Mouse (Mus musculus) midbrain, embryonic 16.5 days (tissue): Measurements from ENCODE around the gene Rtn4ip1. TPM values are rescaled to one million over a fixed set of nuclear protein-coding genes. Genes with fewer than 3 reads are reported as not detected.
"Not testable (repeated sequence)": the region's sequence is repeated elsewhere in the genome, so short reads cannot be mapped to it uniquely, and the experiment has no call there.

Experiments used
- ATAC-seq: fragments of 200-750 bp; cut with Nextera tagmentation; 2 replicates; pipeline ENCODE4 v1.8.0; 2017; ENCODE audit warnings: moderate TSS enrichment
- H3K27ac ChIP-seq: fragments of 300-500 bp; sonication (generic); 2 replicates; pipeline ENCODE4 v1.5.1; 2014; ENCODE audit warnings: mild to moderate bottlenecking, low read length, mixed read lengths
- H3K27me3 ChIP-seq: fragments of 300-500 bp; sonication (generic); 2 replicates; pipeline ENCODE4 v1.6.1; 2014; ENCODE audit warnings: low read depth, low read length, mixed read lengths; ENCODE audit not compliant: control insufficient read depth, insufficient read depth
- H3K36me3 ChIP-seq: fragments of 300-500 bp; sonication (generic); 2 replicates; pipeline ENCODE4 v1.6.1; 2014; ENCODE audit warnings: mild to moderate bottlenecking, low read length, moderate library complexity, mixed read lengths; ENCODE audit not compliant: control insufficient read depth, insufficient read depth
- H3K4me1 ChIP-seq: fragments of 300-500 bp; sonication (generic); 2 replicates; pipeline ENCODE4 v1.6.1; 2014; ENCODE audit warnings: mild to moderate bottlenecking, low read length, mixed read lengths; ENCODE audit not compliant: control insufficient read depth, insufficient read depth
- H3K4me2 ChIP-seq: fragments of 300-500 bp; sonication (generic); 2 replicates; pipeline ENCODE4 v1.6.1; 2014; ENCODE audit warnings: mild to moderate bottlenecking, low read length, mixed read lengths
- H3K4me3 ChIP-seq: fragments of 300-500 bp; sonication (generic); 2 replicates; pipeline ENCODE4 v1.5.1; 2014; ENCODE audit warnings: low read depth, mild to moderate bottlenecking, low read length, moderate library complexity, mixed read lengths
- H3K9ac ChIP-seq: fragments of 300-500 bp; sonication (generic); 2 replicates; pipeline ENCODE4 v1.6.1; 2014; ENCODE audit warnings: low read depth, low read length, mixed read lengths
- H3K9me3 ChIP-seq: fragments of 300-500 bp; sonication (generic); replicated peaks from 2 replicates; pipeline ENCODE4 v1.6.1; 2014; ENCODE audit warnings: mild to moderate bottlenecking, low read length, mixed read lengths; ENCODE audit not compliant: control insufficient read depth, poor library complexity, severe bottlenecking
- WGBS: fragments of 180-500 bp; shearing (Covaris S2); extraction: QIAGEN DNeasy Blood & Tissue Kit; methylation state at CpG from one replicate; pipeline ENCODE4 v1.1.7; 2014; 5-methylcytosine and 5-hydroxymethylcytosine counted together
- polyA plus RNA-seq: library from polyadenylated mRNA; unstranded; fragments of >200 nt; fragmentation: Nextera tagmentation; extraction: Ambion mirVana; gene quantifications from 2 replicates; pipeline ENCODE4 v1.2.1, GENCODE M21; 2015

Gene Rtn4ip1
- polyA plus RNA-seq, 1 experiment from 2014 or later: 15.1 TPM

GRCm38 (mm10) chr10:43964943-43965342, 63.3 kb downstream of the Rtn4ip1 start:
- no peaks in the 10 kb centered on the region for H3K4me1 ChIP-seq
- no peak overlapping the region for H3K27ac ChIP-seq
- H3K36me3 ChIP-seq: no peaks in the 10 kb centered on the region
- no peak overlapping the region for H3K4me2 ChIP-seq
- no peaks in the 10 kb centered on the region for H3K27me3 ChIP-seq
- H3K9me3 ChIP-seq: no peaks in the 10 kb centered on the region
- H3K9ac ChIP-seq: no peak overlapping the region
- WGBS: 54% methylated on average over 2 of the region's 2 CpGs
- ATAC-seq: no peak
- no peak overlapping the region for H3K4me3 ChIP-seq

- H3K4me1 ChIP-seq: no peaks in the 10 kb centered on the region
Observed at GRCm38 (mm10) chr10:43973244-43973643, 71.6 kb downstream of the Rtn4ip1 start.

DNA sequence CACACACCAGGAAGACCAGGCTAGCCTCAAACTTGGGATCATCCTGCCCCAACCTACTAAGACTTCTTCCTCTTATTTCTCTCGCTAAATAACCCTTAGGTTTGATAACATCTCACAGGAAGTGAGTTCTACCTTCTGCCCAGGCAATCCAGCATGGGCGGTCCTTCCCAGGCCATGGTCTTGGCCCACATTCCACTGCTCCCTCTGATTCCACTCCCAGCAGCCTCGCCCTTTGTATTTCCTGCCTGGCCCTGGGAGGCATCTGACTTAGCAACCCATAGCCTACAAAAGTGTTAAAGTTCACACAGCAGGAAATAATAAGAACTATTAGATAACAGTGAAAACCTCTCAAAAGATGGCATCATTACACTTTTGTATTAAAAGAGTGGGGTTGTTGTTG, 75.7 kb downstream of the Rtn4ip1 start:
- H3K27ac ChIP-seq: no peak overlapping the region
- H3K4me2 ChIP-seq: no peak overlapping the region
- ATAC-seq: no peak
- H3K9ac ChIP-seq: no peak overlapping the region
- no peaks in the 10 kb centered on the region for H3K4me1 ChIP-seq
- no peaks in the 10 kb centered on the region for H3K36me3 ChIP-seq
- H3K4me3 ChIP-seq: no peak overlapping the region
- no peaks in the 10 kb centered on the region for H3K9me3 ChIP-seq
- H3K27me3 ChIP-seq: no peaks in the 10 kb centered on the region
- WGBS: 83% methylated on average over 3 of the region's 3 CpGs

More at GRCm38 (mm10) chr10:43973244-43973643, 71.6 kb downstream of the Rtn4ip1 start:
- Histone ChIP-seq H3K27me3 (no peaks in the 10 kb centered on the region), H3K36me3 (no peaks in the 10 kb centered on the region), H3K27ac (no peak overlapping the region), H3K9ac (no peak overlapping the region), H3K4me3 (no peak overlapping the region), H3K4me2 (no peak overlapping the region), H3K9me3 (no peaks in the 10 kb centered on the region)
- no peak for ATAC-seq
- WGBS: 50% methylated on average over 2 of the region's 2 CpGs

- no peak overlapping the region for H3K9ac ChIP-seq
- H3K4me3 ChIP-seq: no peak overlapping the region
- H3K27me3 ChIP-seq: no peaks in the 10 kb centered on the region
- H3K27ac ChIP-seq: no peak overlapping the region
- 88% methylated on average over 1 of the region's 1 CpGs for WGBS
- ATAC-seq: no peak
- H3K4me2 ChIP-seq: no peak overlapping the region
- no peaks in the 10 kb centered on the region for H3K9me3 ChIP-seq
- no peaks in the 10 kb centered on the region for H3K4me1 ChIP-seq
- H3K36me3 ChIP-seq: no peaks in the 10 kb centered on the region
Observed at GRCm38 (mm10) chr10:43980080-43980479, 78.5 kb downstream of the Rtn4ip1 start.

DNA sequence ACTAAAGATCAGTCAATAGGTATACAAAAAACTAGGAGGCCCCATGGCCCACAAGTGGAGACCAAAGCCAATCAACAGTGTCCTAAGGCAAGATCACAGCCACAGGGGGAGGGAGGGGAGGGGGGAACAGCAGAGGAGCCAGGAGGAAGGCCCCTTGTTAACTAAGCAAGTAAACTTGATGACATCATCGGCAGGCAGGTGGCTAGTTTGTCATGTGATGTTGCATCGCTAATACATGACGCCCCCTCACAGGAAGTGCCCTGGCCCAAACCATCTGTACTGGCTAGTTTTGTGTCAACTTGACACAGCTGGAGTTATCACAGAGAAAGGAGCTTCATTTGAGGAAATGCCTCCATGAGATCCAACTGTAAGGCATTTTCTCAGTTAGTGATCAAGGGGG, 79.1 kb downstream of the Rtn4ip1 start:
- H3K9me3 ChIP-seq, H3K36me3 ChIP-seq, H3K9ac ChIP-seq, ATAC-seq, H3K4me2 ChIP-seq, H3K27me3 ChIP-seq, H3K4me3 ChIP-seq, H3K4me1 ChIP-seq, H3K27ac ChIP-seq: not testable (repeated sequence)
- WGBS: 98% methylated on average over 3 of the region's 3 CpGs

- Histone ChIP-seq H3K9me3 (no peaks in the 10 kb centered on the region), H3K4me3 (no peak overlapping the region), H3K36me3 (no peaks in the 10 kb centered on the region), H3K27me3 (no peaks in the 10 kb centered on the region), H3K9ac (no peak overlapping the region), H3K4me1 (no peaks in the 10 kb centered on the region), H3K4me2 (no peak overlapping the region), H3K27ac (no peak overlapping the region)
- 88% methylated on average over 6 of the region's 6 CpGs for WGBS
- no peak for ATAC-seq
Observed at GRCm38 (mm10) chr10:43982470-43982869, 80.9 kb downstream of the Rtn4ip1 start.

DNA sequence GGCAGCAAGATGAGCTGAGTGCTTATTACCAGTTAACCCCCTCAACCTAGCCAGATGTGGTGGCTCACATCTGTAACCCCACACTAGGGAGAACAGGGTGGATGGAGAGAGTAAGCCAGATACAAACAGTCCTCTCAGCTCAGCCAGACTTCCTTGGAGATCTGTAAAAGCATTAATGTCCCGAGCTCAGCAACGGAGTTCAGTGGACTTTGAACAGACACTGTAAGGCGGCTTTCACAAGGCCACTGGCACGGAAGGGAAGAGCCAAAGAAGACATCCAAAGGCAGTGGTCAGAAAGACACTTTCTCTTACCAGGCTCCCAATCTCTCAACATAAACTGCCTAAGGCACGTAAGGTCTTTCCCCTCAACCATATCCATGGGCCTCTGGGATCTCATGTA, 81.6 kb downstream of the Rtn4ip1 start:
- Histone ChIP-seq H3K9me3 (no peaks in the 10 kb centered on the region), H3K36me3 (no peaks in the 10 kb centered on the region), H3K4me3 (no peak overlapping the region), H3K4me1 (no peaks in the 10 kb centered on the region), H3K27me3 (no peaks in the 10 kb centered on the region), H3K4me2 (no peak overlapping the region), H3K9ac (no peak overlapping the region), H3K27ac (no peak overlapping the region)
- no peak for ATAC-seq
- 87% methylated on average over 5 of the region's 5 CpGs for WGBS

DNA sequence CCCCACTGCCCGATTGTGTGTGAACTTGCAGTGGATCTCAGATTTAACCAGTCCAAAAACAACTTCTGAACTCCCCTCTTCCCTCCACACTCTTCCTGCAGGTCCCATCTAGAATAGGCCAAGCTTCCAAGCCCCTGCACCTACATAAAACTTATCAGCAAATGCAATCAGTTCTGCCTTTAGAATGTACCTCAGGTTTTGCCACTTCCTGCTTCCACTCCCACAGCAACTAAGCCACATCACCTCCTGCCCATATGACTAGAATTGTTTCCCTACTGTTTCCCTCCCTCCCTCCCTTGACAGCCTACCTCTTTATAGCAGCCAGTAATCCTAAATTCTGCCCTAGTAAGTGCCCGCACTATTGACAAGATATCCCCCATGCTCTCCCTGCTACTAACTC, 82.3 kb downstream of the Rtn4ip1 start:
- Histone ChIP-seq H3K27ac (no peak overlapping the region), H3K36me3 (no peaks in the 10 kb centered on the region), H3K4me2 (no peak overlapping the region), H3K27me3 (no peaks in the 10 kb centered on the region), H3K4me1 (no peaks in the 10 kb centered on the region), H3K9me3 (no peaks in the 10 kb centered on the region), H3K4me3 (no peak overlapping the region), H3K9ac (no peak overlapping the region)
- ATAC-seq: no peak
- 87% methylated on average over 2 of the region's 2 CpGs for WGBS

DNA sequence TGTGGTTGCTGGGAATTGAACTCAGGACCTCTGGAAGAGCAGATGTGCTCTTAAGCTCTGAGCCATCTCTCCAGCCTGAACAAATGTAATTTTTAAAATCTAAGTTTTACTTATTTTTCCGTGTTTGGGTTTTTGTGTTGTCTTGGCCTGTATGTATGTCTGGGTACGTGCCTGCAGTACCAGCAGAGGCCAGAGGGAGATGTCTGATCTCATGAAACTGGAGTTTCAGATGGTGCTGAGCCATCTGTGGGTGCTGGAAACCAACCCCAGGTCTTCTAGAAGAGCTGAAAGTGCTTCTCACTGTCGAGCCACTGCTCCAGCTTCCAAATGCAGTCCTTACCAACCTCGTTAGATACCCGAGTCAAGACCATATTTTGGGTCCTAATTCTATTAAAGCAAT, 89.7 kb downstream of the Rtn4ip1 start:
- WGBS: 93% methylated on average over 5 of the region's 5 CpGs
- no peaks in the 10 kb centered on the region for H3K27me3 ChIP-seq
- H3K9me3 ChIP-seq: no peaks in the 10 kb centered on the region
- no peak overlapping the region for H3K4me2 ChIP-seq
- H3K9ac ChIP-seq: no peak overlapping the region
- no peak overlapping the region for H3K27ac ChIP-seq
- H3K4me3 ChIP-seq: no peak overlapping the region
- ATAC-seq: no peak
- no peaks in the 10 kb centered on the region; the same call in 1 of the 2 replicates for H3K4me1 ChIP-seq
- H3K36me3 ChIP-seq: no peaks in the 10 kb centered on the region

DNA sequence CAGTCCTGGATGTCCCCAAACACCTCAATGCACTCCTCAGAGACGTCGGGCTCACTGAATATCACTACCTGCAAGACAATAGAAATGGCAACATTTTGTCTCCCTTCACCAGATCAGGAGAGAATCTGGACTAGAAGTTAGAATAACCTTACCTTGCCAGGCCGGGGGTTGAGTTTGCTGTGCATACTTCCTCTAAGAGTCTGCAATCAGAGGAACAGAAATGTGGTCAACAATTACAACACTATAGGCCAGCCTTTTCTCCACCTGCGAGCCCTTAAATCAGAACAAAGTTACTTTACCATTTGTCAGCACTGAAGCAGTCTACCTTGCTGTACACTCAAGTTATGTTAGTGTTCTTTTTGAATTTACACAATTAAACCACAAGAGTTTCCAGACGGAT, 90.9 kb downstream of the Rtn4ip1 start:
- H3K27me3 ChIP-seq: no peaks in the 10 kb centered on the region
- H3K4me1 ChIP-seq: no peaks in the 10 kb centered on the region; the same call in 1 of the 2 replicates
- H3K9me3 ChIP-seq: no peaks in the 10 kb centered on the region
- H3K36me3 ChIP-seq: no peaks in the 10 kb centered on the region
- no peak overlapping the region for H3K9ac ChIP-seq
- no peak overlapping the region for H3K4me2 ChIP-seq
- 76% methylated on average over 5 of the region's 5 CpGs for WGBS
- no peak overlapping the region for H3K27ac ChIP-seq
- no peak overlapping the region for H3K4me3 ChIP-seq
- ATAC-seq: no peak
